Mouse (Mus musculus) testis, postnatal 14 days (tissue): ENCODE measurements around the gene Pnmal2.
"Not testable (repeated sequence)": the region's sequence is repeated elsewhere in the genome, so short reads cannot be mapped to it uniquely, and the experiment has no call there.

Experiments
- DNase-seq: peaks from one replicate; pipeline ENCODE4 v3.0.0; 2021; ENCODE audit warnings: low spot score

Pnmal2 gene

GRCm38 (mm10) chr7:16944808-16945315 is 380 bp downstream of the Pnmal2 start:
- DNase-seq: no peak

- DNase-seq: no peak
Observed at GRCm38 (mm10) chr7:16945419-16945818, 937 bp downstream of the Pnmal2 start.

- no peak for DNase-seq
Observed at GRCm38 (mm10) chr7:16946441-16947348, 2.2 kb downstream of the Pnmal2 start.

- no peak for DNase-seq
Observed at GRCm38 (mm10) chr7:16947349-16947895, 2.9 kb downstream of the Pnmal2 start.

- no peak for DNase-seq
Observed at GRCm38 (mm10) chr7:16947959-16948361, 3.5 kb downstream of the Pnmal2 start.

- DNase-seq: no peak
Observed at GRCm38 (mm10) chr7:16948923-16949458, 4.5 kb downstream of the Pnmal2 start.

GRCm38 (mm10) chr7:16949908-16950841 is 5.7 kb downstream of the Pnmal2 start:
- DNase-seq: no peak

GRCm38 (mm10) chr7:16950861-16951635 is 6.6 kb downstream of the Pnmal2 start:
- DNase-seq: peak; percentile 51

GRCm38 (mm10) chr7:16953776-16954175 is 9.3 kb downstream of the Pnmal2 start:
- DNase-seq: not testable (repeated sequence)

- no peak for DNase-seq
Observed at GRCm38 (mm10) chr7:16955712-16956111, 11.2 kb downstream of the Pnmal2 start.

- no peak for DNase-seq
Observed at GRCm38 (mm10) chr7:16956410-16957265, 12.2 kb downstream of the Pnmal2 start.

- peak; percentile 68 for DNase-seq
Observed at GRCm38 (mm10) chr7:16959539-16960187, 15.2 kb downstream of the Pnmal2 start, which contains the start of gene Pnmal1. TSS of gene Pnmal1 (plus strand) at chr7:16959679.

- no peak for DNase-seq
Observed at GRCm38 (mm10) chr7:16961678-16962077, 17.2 kb downstream of the Pnmal2 start.

- no peak for DNase-seq
Observed at GRCm38 (mm10) chr7:16968414-16968813, 23.9 kb downstream of the Pnmal2 start.

GRCm38 (mm10) chr7:16971160-16971559 is 26.7 kb downstream of the Pnmal2 start:
- DNase-seq: no peak

- no peak for DNase-seq
Observed at GRCm38 (mm10) chr7:16974018-16974417, 29.5 kb downstream of the Pnmal2 start.

- no peak for DNase-seq
Observed at GRCm38 (mm10) chr7:16976298-16976697, 31.8 kb downstream of the Pnmal2 start.

GRCm38 (mm10) chr7:16978173-16978572 is 33.7 kb downstream of the Pnmal2 start:
- DNase-seq: no peak

- DNase-seq: no peak
Observed at GRCm38 (mm10) chr7:16978593-16978992, 34.1 kb downstream of the Pnmal2 start.
